Mouse (Mus musculus): ENCODE data around the gene Sipa1l2. TPM values are rescaled to one million over a fixed set of nuclear protein-coding genes. Genes with fewer than 3 reads are reported as not detected.

Gene Sipa1l2
- polyA plus RNA-seq, 1 experiment from 2014 or later = 12.9 TPM

GRCm38 (mm10) chr8:125388404-125389180 is 181.0 kb downstream of the Sipa1l2 start:
- H3K36me3 ChIP-seq (ENCODE audit: control insufficient read depth, insufficient read depth, low read length) = no peaks in the 10 kb centered on the region
- no peak overlapping the region for H3K4me2 ChIP-seq (replicated peaks; ENCODE audit: low read depth, low read length)
- no peaks in the 10 kb centered on the region for H3K9me3 ChIP-seq (ENCODE audit: control insufficient read depth, low read length)
- no peaks in the 10 kb centered on the region for H3K27me3 ChIP-seq (ENCODE audit: control insufficient read depth, insufficient read depth, low read length)
- H3K4me3 ChIP-seq (ENCODE audit: low read length) = no peak overlapping the region
- WGBS = 19% methylated on average over 13 of the region's 13 CpGs
- H3K4me1 ChIP-seq (ENCODE audit: control insufficient read depth, insufficient read depth, low read length) = peaks cover 16% of the 10 kb centered on the region
- no peak overlapping the region for H3K27ac ChIP-seq (ENCODE audit: low read depth, low read length)
- H3K9ac ChIP-seq (ENCODE audit: low read depth, low read length) = no peak overlapping the region
- ATAC-seq (ENCODE audit: low FRiP score, low TSS enrichment) = peak; percentile 35; the same call in 1 of the 2 replicates

- H3K4me2 ChIP-seq (replicated peaks; ENCODE audit: low read depth, low read length) = no peak overlapping the region
- ATAC-seq (ENCODE audit: low FRiP score, low TSS enrichment) = peak; percentile 12; the same call in 1 of the 2 replicates
- no peak overlapping the region for H3K27ac ChIP-seq (ENCODE audit: low read depth, low read length)
- H3K9me3 ChIP-seq (ENCODE audit: control insufficient read depth, low read length) = no peaks in the 10 kb centered on the region
- WGBS = 40% methylated on average over 6 of the region's 6 CpGs
- no peak overlapping the region for H3K9ac ChIP-seq (ENCODE audit: low read depth, low read length)
- peaks cover 16% of the 10 kb centered on the region for H3K4me1 ChIP-seq (ENCODE audit: control insufficient read depth, insufficient read depth, low read length)
- H3K4me3 ChIP-seq (ENCODE audit: low read length) = no peak overlapping the region
- no peaks in the 10 kb centered on the region for H3K36me3 ChIP-seq (ENCODE audit: control insufficient read depth, insufficient read depth, low read length)
- H3K27me3 ChIP-seq (ENCODE audit: control insufficient read depth, insufficient read depth, low read length) = no peaks in the 10 kb centered on the region
Measured at GRCm38 (mm10) chr8:125385519-125386150, 184.0 kb downstream of the Sipa1l2 start.

- Histone ChIP-seq H3K9ac (ENCODE audit: low read depth, low read length) (no peak overlapping the region), H3K27ac (ENCODE audit: low read depth, low read length) (no peak overlapping the region), H3K9me3 (ENCODE audit: control insufficient read depth, low read length) (no peaks in the 10 kb centered on the region), H3K36me3 (ENCODE audit: control insufficient read depth, insufficient read depth, low read length) (no peaks in the 10 kb centered on the region), H3K27me3 (ENCODE audit: control insufficient read depth, insufficient read depth, low read length) (no peaks in the 10 kb centered on the region), H3K4me2 (replicated peaks; ENCODE audit: low read depth, low read length) (no peak overlapping the region), H3K4me3 (ENCODE audit: low read length) (no peak overlapping the region), H3K4me1 (ENCODE audit: control insufficient read depth, insufficient read depth, low read length) (peaks cover 16% of the 10 kb centered on the region)
- ATAC-seq (ENCODE audit: low FRiP score, low TSS enrichment) = no peak
- WGBS = 85% methylated on average over 4 of the region's 4 CpGs
Measured at GRCm38 (mm10) chr8:125384551-125385183, 184.9 kb downstream of the Sipa1l2 start.

- H3K27ac ChIP-seq (ENCODE audit: low read depth, low read length) = peak overlapping the region; percentile 42; the same call in 1 of the 2 replicates
- peaks cover 6% of the 10 kb centered on the region; the same call in 1 of the 2 replicates for H3K4me1 ChIP-seq (ENCODE audit: control insufficient read depth, insufficient read depth, low read length)
- ATAC-seq (ENCODE audit: low FRiP score, low TSS enrichment) = peak; percentile 74; the same call in 1 of the 2 replicates
- H3K27me3 ChIP-seq (ENCODE audit: control insufficient read depth, insufficient read depth, low read length) = no peaks in the 10 kb centered on the region
- no peaks in the 10 kb centered on the region for H3K9me3 ChIP-seq (ENCODE audit: control insufficient read depth, low read length)
- 43% methylated on average over 3 of the region's 3 CpGs for WGBS
- no peak overlapping the region for H3K4me2 ChIP-seq (replicated peaks; ENCODE audit: low read depth, low read length)
- no peak overlapping the region for H3K9ac ChIP-seq (ENCODE audit: low read depth, low read length)
- H3K36me3 ChIP-seq (ENCODE audit: control insufficient read depth, insufficient read depth, low read length) = no peaks in the 10 kb centered on the region
- H3K4me3 ChIP-seq (ENCODE audit: low read length) = no peak overlapping the region
Measured at GRCm38 (mm10) chr8:125381674-125382073, 187.9 kb downstream of the Sipa1l2 start.

- H3K36me3 ChIP-seq (ENCODE audit: control insufficient read depth, insufficient read depth, low read length) = no peaks in the 10 kb centered on the region
- no peaks in the 10 kb centered on the region for H3K9me3 ChIP-seq (ENCODE audit: control insufficient read depth, low read length)
- WGBS = 65% methylated on average over 7 of the region's 7 CpGs
- no peaks in the 10 kb centered on the region for H3K27me3 ChIP-seq (ENCODE audit: control insufficient read depth, insufficient read depth, low read length)
- H3K4me2 ChIP-seq (replicated peaks; ENCODE audit: low read depth, low read length) = no peak overlapping the region
- H3K27ac ChIP-seq (ENCODE audit: low read depth, low read length) = no peak overlapping the region
- no peak for ATAC-seq (ENCODE audit: low FRiP score, low TSS enrichment)
- no peaks in the 10 kb centered on the region for H3K4me1 ChIP-seq (ENCODE audit: control insufficient read depth, insufficient read depth, low read length)
- no peak overlapping the region for H3K9ac ChIP-seq (ENCODE audit: low read depth, low read length)
- H3K4me3 ChIP-seq (ENCODE audit: low read length) = no peak overlapping the region
Measured at GRCm38 (mm10) chr8:125379939-125380338, 189.7 kb downstream of the Sipa1l2 start.

GRCm38 (mm10) chr8:125379156-125379555 is 190.5 kb downstream of the Sipa1l2 start:
- H3K9ac ChIP-seq (ENCODE audit: low read depth, low read length) = no peak overlapping the region
- H3K4me2 ChIP-seq (replicated peaks; ENCODE audit: low read depth, low read length) = no peak overlapping the region
- H3K9me3 ChIP-seq (ENCODE audit: control insufficient read depth, low read length) = no peaks in the 10 kb centered on the region
- H3K36me3 ChIP-seq (ENCODE audit: control insufficient read depth, insufficient read depth, low read length) = no peaks in the 10 kb centered on the region
- no peaks in the 10 kb centered on the region for H3K27me3 ChIP-seq (ENCODE audit: control insufficient read depth, insufficient read depth, low read length)
- WGBS = 46% methylated on average over 10 of the region's 10 CpGs
- no peak overlapping the region for H3K27ac ChIP-seq (ENCODE audit: low read depth, low read length)
- H3K4me1 ChIP-seq (ENCODE audit: control insufficient read depth, insufficient read depth, low read length) = no peaks in the 10 kb centered on the region
- no peak overlapping the region for H3K4me3 ChIP-seq (ENCODE audit: low read length)
- ATAC-seq (ENCODE audit: low FRiP score, low TSS enrichment) = no peak

- Histone ChIP-seq H3K9ac (ENCODE audit: low read depth, low read length) (no peak overlapping the region), H3K27me3 (ENCODE audit: control insufficient read depth, insufficient read depth, low read length) (no peaks in the 10 kb centered on the region), H3K4me2 (replicated peaks; ENCODE audit: low read depth, low read length) (no peak overlapping the region), H3K9me3 (ENCODE audit: control insufficient read depth, low read length) (no peaks in the 10 kb centered on the region), H3K4me1 (ENCODE audit: control insufficient read depth, insufficient read depth, low read length) (no peaks in the 10 kb centered on the region), H3K4me3 (ENCODE audit: low read length) (no peak overlapping the region), H3K27ac (ENCODE audit: low read depth, low read length) (no peak overlapping the region), H3K36me3 (ENCODE audit: control insufficient read depth, insufficient read depth, low read length) (no peaks in the 10 kb centered on the region)
- ATAC-seq (ENCODE audit: low FRiP score, low TSS enrichment) = no peak
- 84% methylated on average over 3 of the region's 3 CpGs for WGBS
Measured at GRCm38 (mm10) chr8:125377704-125378103, 191.9 kb downstream of the Sipa1l2 start.

GRCm38 (mm10) chr8:125376448-125376845 is 193.2 kb downstream of the Sipa1l2 start:
- Histone ChIP-seq H3K9ac (ENCODE audit: low read depth, low read length) (no peak overlapping the region), H3K36me3 (ENCODE audit: control insufficient read depth, insufficient read depth, low read length) (no peaks in the 10 kb centered on the region), H3K27me3 (ENCODE audit: control insufficient read depth, insufficient read depth, low read length) (no peaks in the 10 kb centered on the region), H3K27ac (ENCODE audit: low read depth, low read length) (no peak overlapping the region), H3K4me2 (replicated peaks; ENCODE audit: low read depth, low read length) (no peak overlapping the region), H3K4me1 (ENCODE audit: control insufficient read depth, insufficient read depth, low read length) (no peaks in the 10 kb centered on the region), H3K4me3 (ENCODE audit: low read length) (no peak overlapping the region), H3K9me3 (ENCODE audit: control insufficient read depth, low read length) (no peaks in the 10 kb centered on the region)
- 73% methylated on average over 6 of the region's 6 CpGs for WGBS
- ATAC-seq (ENCODE audit: low FRiP score, low TSS enrichment) = no peak
